Mouse (Mus musculus) neural tube, embryonic 11.5 days (tissue): ENCODE data around the gene Mfsd8. TPM values are rescaled to one million over a fixed set of nuclear protein-coding genes. Genes with fewer than 3 reads are reported as not detected.
"Not testable (repeated sequence)": the region's sequence is repeated elsewhere in the genome, so short reads cannot be mapped to it uniquely, and the experiment has no call there.

ENCODE experiments used
- ATAC-seq: fragments of 200-750 bp; cut with Nextera tagmentation; 2 replicates; pipeline ENCODE4 v1.8.0; 2017; ENCODE audit warnings: moderate number of reproducible peaks, mild to moderate bottlenecking, moderate TSS enrichment, moderate library complexity; ENCODE audit not compliant: insufficient read depth, low FRiP score, low TSS enrichment
- DNase-seq: peaks from one replicate; pipeline ENCODE4 v3.0.0-alpha.2; 2015; ENCODE audit warnings: low spot score
- H3K27ac ChIP-seq: fragments of 300-500 bp; sonication (generic); 2 replicates; pipeline ENCODE4 v1.5.1; 2014; ENCODE audit warnings: low read depth, mild to moderate bottlenecking, low read length
- H3K27me3 ChIP-seq: fragments of 300-500 bp; sonication (generic); 2 replicates; pipeline ENCODE4 v1.6.1; 2014; ENCODE audit warnings: mild to moderate bottlenecking, low read length, mixed read lengths; ENCODE audit not compliant: control insufficient read depth, insufficient read depth
- H3K36me3 ChIP-seq: fragments of 300-500 bp; sonication (generic); 2 replicates; pipeline ENCODE4 v1.6.1; 2014; ENCODE audit warnings: mild to moderate bottlenecking, low read length, moderate library complexity, mixed read lengths; ENCODE audit not compliant: control insufficient read depth, insufficient read depth
- H3K4me1 ChIP-seq: fragments of 300-500 bp; sonication (generic); 2 replicates; pipeline ENCODE4 v1.6.1; 2014; ENCODE audit warnings: low read length, mixed read lengths; ENCODE audit not compliant: control insufficient read depth, insufficient read depth
- H3K4me2 ChIP-seq: fragments of 300-500 bp; sonication (generic); 2 replicates; pipeline ENCODE4 v1.6.1; 2014; ENCODE audit warnings: low read depth, mild to moderate bottlenecking, moderate library complexity
- H3K4me3 ChIP-seq: fragments of 300-500 bp; sonication (generic); 2 replicates; pipeline ENCODE4 v1.5.1; 2014; ENCODE audit warnings: low read depth, low read length
- H3K9ac ChIP-seq: fragments of 300-500 bp; sonication (generic); 2 replicates; pipeline ENCODE4 v1.6.1; 2014; ENCODE audit warnings: mild to moderate bottlenecking, low read length
- H3K9me3 ChIP-seq: fragments of 300-500 bp; sonication (generic); 2 replicates; pipeline ENCODE4 v1.6.1; 2016; ENCODE audit warnings: low read length; ENCODE audit not compliant: control insufficient read depth
- WGBS: fragments of 180-500 bp; shearing (Covaris S2); extraction: QIAGEN DNeasy Blood & Tissue Kit; methylation state at CpG from one replicate; pipeline ENCODE4 v1.1.7; 2014; 5-methylcytosine and 5-hydroxymethylcytosine counted together
- polyA plus RNA-seq: library from polyadenylated mRNA; unstranded; fragments of >200 nt; fragmentation: Nextera tagmentation; extraction: Ambion mirVana; gene quantifications from 2 replicates; pipeline ENCODE4 v1.2.1, GENCODE M21; 2014

Mfsd8 gene
- polyA plus RNA-seq = 7.5 and 7.7 TPM in 2 replicates

DNA sequence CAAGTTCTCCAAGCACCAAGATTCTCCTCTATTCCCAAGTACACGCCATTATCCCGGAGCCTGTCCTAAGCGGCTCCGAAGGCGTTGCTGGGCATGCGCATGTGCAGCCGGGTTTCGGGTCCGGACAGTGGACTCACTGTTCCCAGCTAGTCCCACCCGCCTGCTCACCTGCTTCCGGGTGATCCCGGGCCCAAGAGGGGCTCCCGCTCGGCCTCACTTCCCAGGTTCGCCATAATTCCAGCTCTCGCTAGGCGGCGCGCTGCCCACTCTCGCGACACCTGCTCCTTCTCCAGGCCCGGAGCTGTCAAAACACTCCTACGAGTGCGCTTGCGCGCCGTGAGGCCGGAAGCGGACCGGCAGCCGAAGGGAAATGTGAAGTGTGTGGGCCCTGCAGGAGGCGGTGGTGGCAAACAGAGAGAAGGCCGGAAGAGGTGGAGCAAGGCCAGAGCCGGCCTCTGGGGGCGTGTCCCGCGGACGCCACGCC, at the start of gene Mfsd8:
TSS of gene Mfsd8 (minus strand) at position 414 of the 484 bp plus-strand sequence.
- peak within 1 kb of the TSS; percentile 50; the same call in 1 of the 2 replicates for H3K27ac ChIP-seq
- not testable (repeated sequence) for H3K4me1 ChIP-seq, H3K27me3 ChIP-seq, H3K36me3 ChIP-seq, H3K9me3 ChIP-seq
- WGBS = under 1% methylated on average over 33 of the region's 39 CpGs
- peak; percentile 98 for ATAC-seq
- peak within 1 kb of the TSS; percentile 56 for H3K4me2 ChIP-seq
- DNase-seq = peak; percentile 98
- peak within 1 kb of the TSS; percentile 38 for H3K4me3 ChIP-seq
- peak within 1 kb of the TSS; percentile 59 for H3K9ac ChIP-seq

DNA sequence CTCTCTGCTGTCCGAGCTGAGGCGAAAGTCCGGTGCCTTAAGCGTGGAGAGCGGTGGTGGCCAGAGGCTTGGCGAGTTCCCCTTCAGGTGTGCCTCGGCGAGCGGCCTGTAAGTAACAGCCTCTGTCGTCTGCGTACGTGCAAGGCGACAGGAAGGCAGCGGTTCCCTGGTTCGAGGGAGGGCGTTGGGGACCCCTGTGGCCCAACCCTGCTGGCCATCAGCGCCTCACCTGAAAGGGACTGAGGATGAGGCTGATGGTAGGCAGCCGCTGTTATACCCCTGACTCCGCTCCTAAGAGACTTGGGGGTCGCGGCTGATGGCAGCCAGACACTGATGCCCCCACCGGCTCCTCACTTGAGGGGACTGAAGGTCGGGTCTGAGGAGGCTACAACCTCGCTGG, 47.6 kb upstream of the Mfsd8 start:
- Histone ChIP-seq H3K4me3 (peak overlapping the region; percentile 43), H3K9ac (peak overlapping the region; percentile 49; the same call in 1 of the 2 replicates), H3K4me2 (peak overlapping the region; percentile 65)
- H3K27ac ChIP-seq, H3K4me1 ChIP-seq, ATAC-seq, H3K9me3 ChIP-seq, H3K27me3 ChIP-seq, H3K36me3 ChIP-seq: not testable (repeated sequence)
- peak; percentile 41 for DNase-seq
- WGBS = 2% methylated on average over 20 of the region's 24 CpGs

DNA sequence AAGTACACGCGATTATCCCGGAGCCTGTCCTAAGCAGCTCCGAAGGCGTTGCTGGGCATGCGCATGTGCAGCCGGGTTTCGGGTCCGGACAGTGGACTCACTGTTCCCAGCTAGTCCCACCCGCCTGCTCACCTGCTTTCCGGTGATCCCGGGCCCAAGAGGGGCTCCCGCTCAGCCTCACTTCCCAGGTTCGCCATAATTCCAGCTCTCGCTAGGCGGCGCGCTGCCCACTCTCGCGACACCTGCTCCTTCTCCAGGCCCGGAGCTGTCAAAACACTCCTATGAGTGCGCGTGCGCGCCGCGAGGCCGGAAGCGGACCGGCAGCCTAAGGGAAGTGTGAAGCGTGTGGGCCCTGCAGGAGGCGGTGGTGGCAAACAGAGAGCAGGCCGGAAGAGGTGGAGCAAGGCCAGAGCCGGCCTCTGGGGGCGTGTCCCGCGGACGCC, 47.2 kb upstream of the Mfsd8 start:
- H3K27me3 ChIP-seq, H3K27ac ChIP-seq, H3K4me1 ChIP-seq, H3K9me3 ChIP-seq, H3K36me3 ChIP-seq: not testable (repeated sequence)
- Histone ChIP-seq H3K9ac (peak overlapping the region; percentile 56), H3K4me2 (peak overlapping the region; percentile 42), H3K4me3 (peak overlapping the region; percentile 43)
- peak; percentile 99 for ATAC-seq
- WGBS = 0% methylated on average over 35 of the region's 38 CpGs
- peak; percentile 98 for DNase-seq

DNA sequence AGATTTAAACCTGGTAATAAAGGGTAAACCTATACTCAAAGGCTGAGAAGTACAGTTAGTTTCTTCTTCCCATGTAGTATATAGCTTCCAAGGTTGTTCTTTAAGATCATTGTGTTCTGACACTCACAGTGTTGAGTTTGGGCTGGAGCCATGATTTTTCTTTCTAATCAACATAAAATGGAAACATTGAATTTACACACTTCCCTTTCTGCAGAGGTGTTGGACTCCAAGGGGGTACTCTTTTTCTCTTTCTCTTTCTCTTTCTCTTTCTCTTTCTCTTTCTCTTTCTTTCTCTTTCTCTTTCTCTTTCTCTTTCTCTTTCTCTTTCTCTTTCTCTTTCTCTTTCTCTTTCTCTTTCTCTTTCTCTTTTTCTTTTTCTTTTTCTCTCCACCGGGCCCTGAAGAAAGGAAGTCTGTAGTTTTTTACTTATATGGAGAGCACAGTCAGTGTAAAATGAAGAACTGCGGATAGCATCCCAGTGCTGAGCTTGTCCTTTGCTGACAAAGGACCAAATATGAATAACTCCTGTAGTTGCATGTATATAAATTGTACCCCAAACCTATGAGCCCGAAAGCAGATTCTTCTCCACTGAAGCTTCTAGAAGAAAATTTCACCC, 6.5 kb upstream of the Mfsd8 start:
- WGBS = 89% methylated on average over 3 of the region's 3 CpGs
- ATAC-seq, DNase-seq: not testable (repeated sequence)

DNA sequence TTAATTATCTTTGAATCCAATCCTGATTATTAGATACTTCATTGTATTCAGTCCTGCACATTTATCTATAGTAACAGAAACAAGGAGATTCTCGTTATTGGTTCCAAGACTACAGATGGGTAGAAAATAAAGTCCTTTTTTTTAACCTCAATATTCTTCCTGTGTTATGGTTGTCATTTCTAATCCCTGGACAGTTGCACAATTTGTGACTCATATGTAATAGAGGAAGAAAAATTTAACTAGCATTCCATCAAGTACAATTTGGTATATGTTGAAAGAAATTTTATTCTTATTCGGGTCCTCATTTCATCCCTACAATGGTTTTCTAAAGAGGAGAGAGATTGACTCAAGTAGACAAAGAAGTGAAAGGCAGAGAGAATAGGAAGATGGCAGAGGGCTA, 1.2 kb upstream of the Mfsd8 start:
- H3K4me3 ChIP-seq, H3K4me2 ChIP-seq, ATAC-seq, DNase-seq, H3K9me3 ChIP-seq, H3K4me1 ChIP-seq, H3K27ac ChIP-seq, H3K27me3 ChIP-seq, H3K9ac ChIP-seq, H3K36me3 ChIP-seq: not testable (repeated sequence)
- WGBS = 94% methylated on average over 2 of the region's 2 CpGs

More for the DNA sequence above, 6.5 kb upstream of the Mfsd8 start:
- not testable (repeated sequence) for H3K36me3 ChIP-seq, H3K4me2 ChIP-seq, H3K4me1 ChIP-seq, H3K9me3 ChIP-seq, H3K27me3 ChIP-seq, H3K27ac ChIP-seq, H3K4me3 ChIP-seq, H3K9ac ChIP-seq

DNA sequence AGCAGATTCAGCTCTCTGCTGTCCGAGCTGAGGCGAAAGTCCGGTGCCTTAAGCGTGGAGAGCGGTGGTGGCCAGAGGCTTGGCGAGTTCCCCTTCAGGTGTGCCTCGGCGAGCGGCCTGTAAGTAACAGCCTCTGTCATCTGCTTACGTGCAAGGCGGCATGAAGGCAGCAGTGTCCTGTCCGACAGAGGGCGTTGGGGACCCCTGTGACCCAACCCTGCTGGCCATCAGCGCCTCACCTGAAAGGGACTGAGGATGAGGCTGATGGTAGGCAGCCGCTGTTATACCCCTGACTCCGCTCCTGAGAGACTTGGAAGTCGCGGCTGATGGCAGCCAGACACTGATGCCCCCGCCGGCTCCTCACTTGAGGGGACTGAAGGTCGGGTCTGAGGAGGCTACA, 332 bp upstream of the Mfsd8 start:
- Histone ChIP-seq H3K4me3 (peak overlapping the region; percentile 38), H3K4me2 (peak overlapping the region; percentile 56), H3K9ac (peak overlapping the region; percentile 49)
- DNase-seq = peak; percentile 47
- ATAC-seq, H3K27me3 ChIP-seq, H3K27ac ChIP-seq, H3K36me3 ChIP-seq, H3K9me3 ChIP-seq, H3K4me1 ChIP-seq: not testable (repeated sequence)
- WGBS = 0% methylated on average over 15 of the region's 21 CpGs

DNA sequence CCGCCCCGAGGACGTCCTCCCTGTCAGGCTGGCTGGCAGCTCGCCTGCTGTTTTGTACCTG, 101 bp upstream of the Mfsd8 start, which contains the start of gene Abhd18:
TSS of gene Abhd18 (plus strand) at position 14 of the 61 bp plus-strand sequence.
- Histone ChIP-seq H3K27ac (peak within 1 kb of the TSS; percentile 50; the same call in 1 of the 2 replicates), H3K4me2 (peak within 1 kb of the TSS; percentile 56), H3K9ac (peak within 1 kb of the TSS; percentile 59), H3K4me3 (peak within 1 kb of the TSS; percentile 38)
- H3K9me3 ChIP-seq, H3K36me3 ChIP-seq, H3K4me1 ChIP-seq, ATAC-seq, DNase-seq, H3K27me3 ChIP-seq: not testable (repeated sequence)
- no CpG with 5 or more reads among the region's 4 CpGs for WGBS

DNA sequence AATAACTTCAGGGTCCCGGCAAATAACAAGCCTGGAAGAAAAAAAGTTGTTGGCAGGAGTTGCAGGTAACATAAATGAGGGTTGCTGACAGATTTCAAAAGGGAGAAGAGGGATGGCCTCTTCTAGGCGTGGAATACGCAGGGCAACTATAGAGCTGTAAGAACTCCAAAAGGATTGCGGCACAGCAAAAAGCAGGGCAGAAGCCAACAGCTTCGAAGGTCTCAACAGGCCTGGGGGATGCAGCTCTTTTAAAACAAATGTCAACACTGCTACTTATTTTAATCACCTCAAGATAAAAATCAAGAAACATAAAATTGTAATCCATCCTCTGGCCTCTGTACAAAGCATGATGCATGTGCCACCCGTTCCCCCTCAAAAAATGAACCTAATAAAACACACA, 1.2 kb downstream of the Mfsd8 start:
- not testable (repeated sequence) for H3K4me1 ChIP-seq, H3K27me3 ChIP-seq, H3K9me3 ChIP-seq, H3K27ac ChIP-seq, H3K4me3 ChIP-seq, DNase-seq, ATAC-seq, H3K36me3 ChIP-seq, H3K4me2 ChIP-seq
- WGBS = 88% methylated on average over 5 of the region's 6 CpGs
- H3K9ac ChIP-seq = 0 out of 2 replicates have a peak overlapping the region, but pooled peaks have one; percentile 18

DNA sequence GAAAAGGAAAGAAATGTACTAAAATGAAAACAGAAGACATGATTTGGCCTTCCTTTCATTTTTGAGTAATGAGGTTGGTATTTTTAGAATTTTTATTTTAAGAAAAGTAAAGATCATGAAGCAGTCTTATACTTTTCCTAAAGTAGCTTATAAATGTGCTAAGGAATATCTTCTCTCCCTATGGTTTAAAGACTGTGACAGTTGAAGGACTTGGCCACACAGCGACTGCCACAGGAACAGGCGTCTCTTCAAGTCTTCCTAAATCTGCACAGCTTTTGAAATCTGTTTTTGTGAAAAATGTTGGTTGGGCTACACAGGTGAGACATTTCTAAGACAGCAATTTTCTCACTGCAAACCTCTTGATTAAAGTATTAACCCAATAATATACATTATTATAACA, 33.4 kb downstream of the Mfsd8 start:
- Histone ChIP-seq H3K9ac (no peak overlapping the region), H3K9me3 (no peaks in the 10 kb centered on the region), H3K36me3 (peaks cover 15% of the 10 kb centered on the region), H3K4me1 (no peaks in the 10 kb centered on the region), H3K4me3 (no peak overlapping the region), H3K4me2 (no peak overlapping the region), H3K27me3 (no peaks in the 10 kb centered on the region), H3K27ac (no peak overlapping the region)
- WGBS = 94% methylated on average over 2 of the region's 2 CpGs
- ATAC-seq (no peak), DNase-seq (no peak)
